Mouse (Mus musculus): ENCODE measurements around the gene Sox5. TPM values are rescaled to one million over a fixed set of nuclear protein-coding genes. Genes with fewer than 3 reads are reported as not detected.

Sox5 gene
- polyA plus RNA-seq, 1 experiment = 0.81 TPM

GRCm38 (mm10) chr6:144541316-144541715 is 240.5 kb downstream of the Sox5 start:
- 63% methylated on average over 9 of the region's 9 CpGs for WGBS
- TF ChIP-seq POLR2A (IDR thresholded peaks at IDR 0.05; ENCODE audit: control insufficient read depth, extremely low read depth, insufficient read depth, low read length, poor library complexity) (no peak), CTCF (IDR thresholded peaks at IDR 0.05; ENCODE audit: borderline replicate concordance, control insufficient read depth, extremely low read depth, insufficient read depth, low read length, poor library complexity) (no peak)
- Histone ChIP-seq H3K27ac (ENCODE audit: control insufficient read depth, insufficient read depth, low read length) (peak overlapping the region; percentile 29; the same call in 1 of the 2 replicates), H3K4me1 (replicated peaks; ENCODE audit: control insufficient read depth, insufficient read depth, low read length) (peaks cover 5% of the 10 kb centered on the region; the same call in 1 of the 2 replicates), H3K27me3 (ENCODE audit: control insufficient read depth, insufficient read depth, low read length) (no peaks in the 10 kb centered on the region), H3K36me3 (ENCODE audit: control insufficient read depth, insufficient read depth, low read length) (no peaks in the 10 kb centered on the region), H3K4me3 (ENCODE audit: control insufficient read depth, insufficient read depth, low read length) (no peak overlapping the region)
- DNase-seq = no peak

- no peak for DNase-seq
- Histone ChIP-seq H3K36me3 (ENCODE audit: control insufficient read depth, insufficient read depth, low read length) (no peaks in the 10 kb centered on the region), H3K4me1 (replicated peaks; ENCODE audit: control insufficient read depth, insufficient read depth, low read length) (peaks cover 5% of the 10 kb centered on the region; the same call in 1 of the 2 replicates), H3K27me3 (ENCODE audit: control insufficient read depth, insufficient read depth, low read length) (no peaks in the 10 kb centered on the region), H3K27ac (ENCODE audit: control insufficient read depth, insufficient read depth, low read length) (no peak overlapping the region), H3K4me3 (ENCODE audit: control insufficient read depth, insufficient read depth, low read length) (no peak overlapping the region)
- 96% methylated on average over 18 of the region's 18 CpGs for WGBS
- no peak for TF ChIP-seq POLR2A (IDR thresholded peaks at IDR 0.05; ENCODE audit: control insufficient read depth, extremely low read depth, insufficient read depth, low read length, poor library complexity)
- no peak for TF ChIP-seq CTCF (IDR thresholded peaks at IDR 0.05; ENCODE audit: borderline replicate concordance, control insufficient read depth, extremely low read depth, insufficient read depth, low read length, poor library complexity)
These were observed 242.2 kb downstream of the Sox5 start for GRCm38 (mm10) chr6:144539439-144540192.

DNA sequence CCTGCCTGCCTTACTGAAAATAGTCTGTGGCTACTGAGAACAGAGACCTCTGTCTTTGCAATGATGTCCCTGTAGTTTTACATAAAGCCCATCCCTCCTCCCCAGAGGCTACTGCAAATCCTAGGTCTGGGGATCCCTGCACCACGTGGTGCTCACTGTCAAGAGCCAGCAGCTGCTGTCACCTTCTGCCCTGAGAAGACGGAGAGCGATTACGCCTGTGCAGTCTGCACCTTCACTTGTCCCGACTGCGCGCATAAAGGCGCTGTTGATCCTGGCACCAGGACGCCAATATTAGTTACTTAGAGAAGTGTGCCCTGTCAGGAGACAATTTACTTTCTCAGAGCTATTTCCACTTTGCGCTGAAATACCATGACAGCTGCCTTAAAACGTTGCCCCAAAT is 258.3 kb downstream of the Sox5 start:
- H3K4me3 ChIP-seq (ENCODE audit: control insufficient read depth, insufficient read depth, low read length) = no peak overlapping the region
- H3K27ac ChIP-seq (ENCODE audit: control insufficient read depth, insufficient read depth, low read length) = no peak overlapping the region
- no peaks in the 10 kb centered on the region for H3K27me3 ChIP-seq (ENCODE audit: control insufficient read depth, insufficient read depth, low read length)
- 79% methylated on average over 11 of the region's 11 CpGs for WGBS
- no peaks in the 10 kb centered on the region for H3K4me1 ChIP-seq (replicated peaks; ENCODE audit: control insufficient read depth, insufficient read depth, low read length)
- no peak for TF ChIP-seq CTCF (IDR thresholded peaks at IDR 0.05; ENCODE audit: borderline replicate concordance, control insufficient read depth, extremely low read depth, insufficient read depth, low read length, poor library complexity)
- TF ChIP-seq POLR2A (IDR thresholded peaks at IDR 0.05; ENCODE audit: control insufficient read depth, extremely low read depth, insufficient read depth, low read length, poor library complexity) = no peak
- no peaks in the 10 kb centered on the region for H3K36me3 ChIP-seq (ENCODE audit: control insufficient read depth, insufficient read depth, low read length)
- DNase-seq = no peak

DNA sequence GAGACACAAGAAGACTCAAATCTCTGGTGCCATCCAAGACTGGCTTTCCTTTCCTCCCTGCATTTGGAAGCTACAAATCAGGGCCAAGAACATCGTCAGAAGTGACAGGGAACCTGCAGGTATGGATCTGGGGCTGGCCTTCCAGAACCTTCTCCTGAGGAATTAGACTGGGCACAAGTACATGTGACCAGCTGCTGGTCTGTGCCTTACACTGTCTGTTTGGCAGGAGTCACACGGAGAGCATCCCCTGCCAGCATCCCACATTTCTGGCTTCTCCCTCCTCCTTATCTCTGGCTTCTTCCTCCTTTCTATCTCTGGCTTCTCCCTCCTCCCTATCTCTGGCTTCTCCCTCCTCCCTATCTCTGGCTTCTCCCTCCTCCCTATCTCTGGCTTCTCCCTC is 263.0 kb downstream of the Sox5 start:
- no peak for DNase-seq
- no peaks in the 10 kb centered on the region for H3K27me3 ChIP-seq (ENCODE audit: control insufficient read depth, insufficient read depth, low read length)
- H3K36me3 ChIP-seq (ENCODE audit: control insufficient read depth, insufficient read depth, low read length) = no peaks in the 10 kb centered on the region
- TF ChIP-seq POLR2A (IDR thresholded peaks at IDR 0.05; ENCODE audit: control insufficient read depth, extremely low read depth, insufficient read depth, low read length, poor library complexity) (no peak), CTCF (IDR thresholded peaks at IDR 0.05; ENCODE audit: borderline replicate concordance, control insufficient read depth, extremely low read depth, insufficient read depth, low read length, poor library complexity) (no peak)
- H3K27ac ChIP-seq (ENCODE audit: control insufficient read depth, insufficient read depth, low read length) = no peak overlapping the region
- 96% methylated on average over 2 of the region's 2 CpGs for WGBS
- H3K4me1 ChIP-seq (replicated peaks; ENCODE audit: control insufficient read depth, insufficient read depth, low read length) = no peaks in the 10 kb centered on the region
- H3K4me3 ChIP-seq (ENCODE audit: control insufficient read depth, insufficient read depth, low read length) = no peak overlapping the region

DNA sequence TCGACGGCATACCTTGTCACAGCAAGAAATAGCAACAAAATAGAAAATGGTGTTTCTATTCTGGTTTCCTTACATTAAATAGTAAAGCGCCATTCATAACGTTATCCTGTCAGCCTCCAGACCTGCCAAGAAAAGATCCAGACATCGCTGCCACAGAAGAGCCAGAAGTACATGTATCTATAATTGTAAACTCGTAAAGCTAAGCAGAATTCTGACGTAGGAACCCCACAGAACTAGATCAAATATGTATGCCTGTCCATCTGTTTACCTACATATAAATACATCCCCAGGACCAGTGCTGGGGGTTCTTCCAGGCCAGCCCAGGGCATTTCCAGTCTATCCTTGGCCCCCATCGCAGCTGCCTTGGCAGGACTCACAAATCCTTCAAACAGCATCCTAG is 265.9 kb downstream of the Sox5 start:
- TF ChIP-seq POLR2A (IDR thresholded peaks at IDR 0.05; ENCODE audit: control insufficient read depth, extremely low read depth, insufficient read depth, low read length, poor library complexity) = no peak
- TF ChIP-seq CTCF (IDR thresholded peaks at IDR 0.05; ENCODE audit: borderline replicate concordance, control insufficient read depth, extremely low read depth, insufficient read depth, low read length, poor library complexity) = no peak
- no peak for DNase-seq
- Histone ChIP-seq H3K4me3 (ENCODE audit: control insufficient read depth, insufficient read depth, low read length) (no peak overlapping the region), H3K27ac (ENCODE audit: control insufficient read depth, insufficient read depth, low read length) (no peak overlapping the region), H3K4me1 (replicated peaks; ENCODE audit: control insufficient read depth, insufficient read depth, low read length) (no peaks in the 10 kb centered on the region), H3K27me3 (ENCODE audit: control insufficient read depth, insufficient read depth, low read length) (no peaks in the 10 kb centered on the region), H3K36me3 (ENCODE audit: control insufficient read depth, insufficient read depth, low read length) (no peaks in the 10 kb centered on the region)
- WGBS = 96% methylated on average over 8 of the region's 8 CpGs

DNA sequence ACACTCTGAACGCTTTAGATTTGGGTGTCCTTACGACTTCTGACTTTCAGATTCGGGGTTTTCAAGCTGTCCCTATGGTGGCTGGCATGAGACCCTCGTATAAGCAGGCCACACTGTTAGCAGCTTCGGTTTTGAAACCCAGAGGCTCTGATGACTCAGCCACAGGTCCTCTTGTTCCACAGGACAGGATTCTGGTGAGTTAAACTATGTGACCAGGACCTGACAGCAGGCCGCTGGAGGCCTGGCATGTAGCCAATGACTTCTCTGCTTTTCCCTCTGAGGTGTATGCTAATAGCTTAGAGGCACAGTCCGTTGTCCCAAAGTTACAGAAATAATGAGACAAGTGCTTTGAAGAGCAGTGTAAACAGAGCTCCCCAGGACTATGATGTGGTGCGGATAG is 268.0 kb downstream of the Sox5 start:
- Histone ChIP-seq H3K27ac (ENCODE audit: control insufficient read depth, insufficient read depth, low read length) (no peak overlapping the region), H3K4me1 (replicated peaks; ENCODE audit: control insufficient read depth, insufficient read depth, low read length) (no peaks in the 10 kb centered on the region), H3K27me3 (ENCODE audit: control insufficient read depth, insufficient read depth, low read length) (no peaks in the 10 kb centered on the region), H3K4me3 (ENCODE audit: control insufficient read depth, insufficient read depth, low read length) (no peak overlapping the region), H3K36me3 (ENCODE audit: control insufficient read depth, insufficient read depth, low read length) (no peaks in the 10 kb centered on the region)
- 83% methylated on average over 8 of the region's 8 CpGs for WGBS
- no peak for DNase-seq
- no peak for TF ChIP-seq POLR2A (IDR thresholded peaks at IDR 0.05; ENCODE audit: control insufficient read depth, extremely low read depth, insufficient read depth, low read length, poor library complexity)
- TF ChIP-seq CTCF (IDR thresholded peaks at IDR 0.05; ENCODE audit: borderline replicate concordance, control insufficient read depth, extremely low read depth, insufficient read depth, low read length, poor library complexity) = no peak
